Mouse (Mus musculus) intestine, embryonic 16.5 days (tissue): ENCODE data around the gene Ovgp1. TPM values are rescaled to one million over a fixed set of nuclear protein-coding genes. Genes with fewer than 3 reads are reported as not detected.

ENCODE experiments used
- ATAC-seq: fragments of 200-750 bp; cut with Nextera tagmentation; 2 replicates; pipeline ENCODE4 v1.8.0; 2017; ENCODE audit warnings: moderate TSS enrichment, moderate library complexity
- H3K27ac ChIP-seq: fragments of 300-500 bp; sonication (generic); 2 replicates; pipeline ENCODE4 v1.5.1; 2014; ENCODE audit warnings: mild to moderate bottlenecking, low read length
- H3K27me3 ChIP-seq: fragments of 300-500 bp; sonication (generic); replicated peaks from 2 replicates; pipeline ENCODE4 v1.6.1; 2014; ENCODE audit warnings: low read length, control low read depth, mixed read lengths; ENCODE audit not compliant: control insufficient read depth, insufficient read depth
- H3K36me3 ChIP-seq: fragments of 300-500 bp; sonication (generic); 2 replicates; pipeline ENCODE4 v1.6.1; 2014; ENCODE audit warnings: low read length, control low read depth; ENCODE audit not compliant: control insufficient read depth, insufficient read depth
- H3K4me1 ChIP-seq: fragments of 300-500 bp; sonication (generic); 2 replicates; pipeline ENCODE4 v1.6.1; 2014; ENCODE audit warnings: low read length, control low read depth, mixed read lengths; ENCODE audit not compliant: control insufficient read depth, insufficient read depth
- H3K4me2 ChIP-seq: fragments of 300-500 bp; sonication (generic); 2 replicates; pipeline ENCODE4 v1.6.1; 2014; ENCODE audit warnings: low read depth, low read length, control low read depth
- H3K4me3 ChIP-seq: fragments of 300-500 bp; sonication (generic); 2 replicates; pipeline ENCODE4 v1.5.1; 2014; ENCODE audit warnings: mild to moderate bottlenecking, low read length
- H3K9ac ChIP-seq: fragments of 300-500 bp; sonication (generic); 2 replicates; pipeline ENCODE4 v1.6.1; 2014; ENCODE audit warnings: low read depth, low read length
- H3K9me3 ChIP-seq: fragments of 300-500 bp; sonication (generic); 2 replicates; pipeline ENCODE4 v1.6.1; 2016; ENCODE audit warnings: low read length, control low read depth; ENCODE audit not compliant: control insufficient read depth
- WGBS: fragments of 180-500 bp; shearing (Covaris S2); extraction: QIAGEN DNeasy Blood & Tissue Kit; methylation state at CpG from one replicate; pipeline ENCODE4 v1.1.7; 2014; 5-methylcytosine and 5-hydroxymethylcytosine counted together
- polyA plus RNA-seq: library from polyadenylated mRNA; unstranded; fragments of >200 nt; fragmentation: Nextera tagmentation; extraction: Ambion mirVana; gene quantifications from 2 replicates; pipeline ENCODE4 v1.2.1, GENCODE M21; 2015

Ovgp1 gene
- polyA plus RNA-seq, 1 experiment from 2014 or later = 0.62 TPM

DNA sequence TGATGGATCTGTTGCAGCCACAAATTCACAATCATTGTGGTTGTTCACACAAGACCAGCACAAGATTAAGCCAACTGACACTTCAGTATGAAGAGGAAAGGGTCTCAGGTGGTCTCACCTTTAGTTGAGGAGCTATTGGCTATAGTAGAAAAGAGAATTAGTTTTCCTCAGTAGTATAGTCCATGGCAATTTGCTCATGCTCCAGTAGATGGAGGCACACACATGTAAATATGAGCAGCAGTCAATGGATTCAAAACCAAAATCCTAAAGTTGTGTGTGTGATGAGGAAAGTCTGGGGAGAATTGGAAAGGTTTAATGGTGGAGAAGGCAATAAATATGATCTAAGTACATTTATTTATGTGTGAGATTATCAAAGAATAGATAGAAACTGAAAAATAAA, 48.3 kb downstream of the Ovgp1 start:
- Histone ChIP-seq H3K27me3 (no peaks in the 10 kb centered on the region), H3K9ac (no peak overlapping the region), H3K4me2 (no peak overlapping the region), H3K27ac (no peak overlapping the region), H3K36me3 (no peaks in the 10 kb centered on the region), H3K4me3 (no peak overlapping the region), H3K4me1 (no peaks in the 10 kb centered on the region), H3K9me3 (no peaks in the 10 kb centered on the region)
- ATAC-seq = no peak

DNA sequence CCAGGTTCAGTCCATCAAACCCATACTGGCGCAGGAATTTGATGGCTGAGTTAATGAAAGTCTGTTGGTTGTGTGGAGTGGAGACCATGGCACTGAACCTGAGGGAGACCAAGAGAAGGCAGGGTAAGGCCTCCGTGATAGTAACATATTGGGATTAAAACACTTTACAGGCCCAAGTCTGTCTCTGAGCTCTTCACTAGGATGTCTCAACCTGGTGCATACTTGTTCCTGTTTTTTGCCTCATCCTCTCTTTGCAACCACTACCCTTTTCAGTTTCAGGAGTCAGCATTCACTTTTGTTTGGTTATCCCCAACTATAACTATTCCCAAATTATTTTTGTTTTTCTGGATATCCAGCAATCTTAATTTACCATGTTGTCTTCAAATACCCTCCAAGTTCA, 50.6 kb downstream of the Ovgp1 start:
- no peak overlapping the region for H3K9ac ChIP-seq

GRCm38 (mm10) chr3:106032781-106033180, 59.3 kb downstream of the Ovgp1 start, which contains the start of gene Chil5:
Gene Chil5, minus strand, starts transcription at chr3:106032814.
- H3K4me3 ChIP-seq = no peak within 1 kb of the TSS
- H3K4me1 ChIP-seq = no peaks in the 10 kb centered on the region
- WGBS = 86% methylated on average over 1 of the region's 1 CpGs
- no peaks in the 10 kb centered on the region for H3K36me3 ChIP-seq
- no peak within 1 kb of the TSS for H3K9ac ChIP-seq
- H3K4me2 ChIP-seq = no peak within 1 kb of the TSS
- H3K9me3 ChIP-seq = no peaks in the 10 kb centered on the region
- no peak within 1 kb of the TSS for H3K27ac ChIP-seq
- H3K27me3 ChIP-seq = no peaks in the 10 kb centered on the region
- ATAC-seq = no peak

More for the DNA sequence above, 50.6 kb downstream of the Ovgp1 start:
- H3K9me3 ChIP-seq = no peaks in the 10 kb centered on the region
- H3K4me1 ChIP-seq = no peaks in the 10 kb centered on the region
- no peaks in the 10 kb centered on the region for H3K36me3 ChIP-seq
- H3K4me2 ChIP-seq = no peak overlapping the region
- WGBS = 87% methylated on average over 2 of the region's 2 CpGs
- H3K27me3 ChIP-seq = no peaks in the 10 kb centered on the region
- no peak for ATAC-seq
- H3K27ac ChIP-seq = no peak overlapping the region
- no peak overlapping the region for H3K4me3 ChIP-seq

Other genes with a start within 250 kb of the Ovgp1 start
- gene Rap1a, start 172.4 kb upstream of the Ovgp1 start, polyA plus RNA-seq = 104 and 107 TPM in 2 replicates
- 0.36 and 0.72 TPM in 2 replicates for gene Adora3, start 102.9 kb upstream of the Ovgp1 start, polyA plus RNA-seq
- 0.79 and 0.89 TPM in 2 replicates for gene Tmigd3, start 102.8 kb upstream of the Ovgp1 start, polyA plus RNA-seq
- gene I830077J02Rik, start 41.0 kb upstream of the Ovgp1 start, polyA plus RNA-seq = 1.1 and 1.7 TPM in 2 replicates
- gene Wdr77, start 14.3 kb upstream of the Ovgp1 start, polyA plus RNA-seq = 106 and 118 TPM in 2 replicates
- gene Atp5f1, start 13.6 kb upstream of the Ovgp1 start, polyA plus RNA-seq = 672 and 703 TPM in 2 replicates
- gene Pifo, start 40.9 kb downstream of the Ovgp1 start, polyA plus RNA-seq = not detected in 2 replicates
- 0.18 TPM in 1 of 2 replicates, not detected in the other for gene Chil5, start 59.1 kb downstream of the Ovgp1 start, polyA plus RNA-seq
- not detected in 2 replicates for gene Chia1, start 139.5 kb downstream of the Ovgp1 start, polyA plus RNA-seq
- 0.35 and 0.55 TPM in 2 replicates for gene Chil3, start 193.9 kb downstream of the Ovgp1 start, polyA plus RNA-seq
- not detected in 2 replicates for gene Chil4, start 245.8 kb downstream of the Ovgp1 start, polyA plus RNA-seq